Mouse (Mus musculus): ENCODE results near the gene C130074G19Rik.

DNA sequence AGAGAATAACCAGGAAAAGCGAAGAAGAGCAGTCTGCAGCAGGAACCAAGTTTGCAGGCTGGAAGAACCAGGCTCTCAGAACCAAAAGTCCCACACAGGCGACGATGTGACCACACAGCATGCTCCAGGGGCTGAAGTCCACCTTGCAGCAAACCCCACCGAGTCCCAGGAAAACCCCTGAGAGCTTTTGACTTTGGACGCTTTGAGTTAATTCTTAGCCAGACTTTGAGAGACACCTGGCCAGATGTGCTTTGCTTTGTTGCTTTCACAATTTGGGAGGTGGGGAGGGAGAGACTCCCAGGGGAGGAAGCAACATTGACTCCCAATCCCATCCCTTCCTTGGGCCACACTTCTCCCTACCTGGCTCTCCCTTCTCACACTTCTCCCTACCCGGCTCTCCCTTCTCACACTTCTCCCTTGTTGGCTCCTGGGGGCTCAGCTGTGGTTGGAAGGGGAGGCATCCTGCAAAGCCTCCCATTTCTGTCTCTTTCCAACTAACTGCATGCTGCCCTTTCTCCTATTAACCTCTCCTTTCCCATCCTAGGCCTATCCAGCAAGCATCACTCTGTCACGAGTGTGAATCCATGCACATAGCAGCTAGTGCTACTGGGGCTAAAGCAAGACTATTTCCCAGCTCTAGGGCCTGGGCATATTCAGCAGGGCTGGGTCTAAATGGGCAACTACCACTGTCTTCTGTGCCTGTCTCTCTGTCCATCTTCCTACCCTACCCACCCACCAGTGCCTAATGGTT, 10.8 kb downstream of the C130074G19Rik start:
- TF ChIP-seq POLR2A (IDR thresholded peaks at IDR 0.05; ENCODE audit: borderline replicate concordance, extremely low read depth, insufficient read depth, insufficient read length, poor library complexity, severe bottlenecking) (no peak), CTCF (IDR thresholded peaks at IDR 0.05; ENCODE audit: borderline replicate concordance, extremely low read depth, insufficient read depth, insufficient read length) (no peak)
